Mouse (Mus musculus): ENCODE results near the gene Iba57. TPM values are rescaled to one million over a fixed set of nuclear protein-coding genes. Genes with fewer than 3 reads are reported as not detected.

Gene Iba57
- polyA plus RNA-seq, 1 experiment = 9.8 TPM

GRCm38 (mm10) chr11:59131348-59131919, 32.1 kb downstream of the Iba57 start:
- no peaks in the 10 kb centered on the region for H3K4me1 ChIP-seq (ENCODE audit: control insufficient read depth, insufficient read depth, insufficient read length, low read length)
- H3K4me3 ChIP-seq (ENCODE audit: insufficient read depth, low read depth, low read length) = no peak overlapping the region
- H3K27ac ChIP-seq (replicated peaks; ENCODE audit: low read depth, low read length) = no peak overlapping the region

- Histone ChIP-seq H3K4me1 (ENCODE audit: control insufficient read depth, insufficient read depth, insufficient read length, low read length) (no peaks in the 10 kb centered on the region), H3K4me3 (ENCODE audit: insufficient read depth, low read depth, low read length) (no peak overlapping the region), H3K27ac (replicated peaks; ENCODE audit: low read depth, low read length) (no peak overlapping the region)
Observed at GRCm38 (mm10) chr11:59130782-59131181, 32.8 kb downstream of the Iba57 start.

- no peaks in the 10 kb centered on the region for H3K4me1 ChIP-seq (ENCODE audit: control insufficient read depth, insufficient read depth, insufficient read length, low read length)
- H3K4me3 ChIP-seq (ENCODE audit: insufficient read depth, low read depth, low read length) = no peak overlapping the region
- no peak overlapping the region for H3K27ac ChIP-seq (replicated peaks; ENCODE audit: low read depth, low read length)
Observed at GRCm38 (mm10) chr11:59105945-59106344, 57.6 kb downstream of the Iba57 start.

Other genes starting within 250 kb of the Iba57 start
- not detected in 2 replicates for gene Btnl10, start 245.8 kb downstream of the Iba57 start, polyA plus RNA-seq (2012; ENCODE audit: insufficient read depth, insufficient read length, missing spikeins)
- gene Rnf187, start 224.8 kb downstream of the Iba57 start, polyA plus RNA-seq (2012; ENCODE audit: insufficient read depth, insufficient read length, missing spikeins) = 76.4 and 79.9 TPM in 2 replicates
- gene Hist3h2ba, start 214.8 kb downstream of the Iba57 start, polyA plus RNA-seq (2012; ENCODE audit: insufficient read depth, insufficient read length, missing spikeins) = not detected in 2 replicates
- 8.2 and 12.4 TPM in 2 replicates for gene Hist3h2a, start 209.1 kb downstream of the Iba57 start, polyA plus RNA-seq (2012; ENCODE audit: insufficient read depth, insufficient read length, missing spikeins)
- not detected in 2 replicates for gene Trim17, start 209.1 kb downstream of the Iba57 start, polyA plus RNA-seq (2012; ENCODE audit: insufficient read depth, insufficient read length, missing spikeins)
- gene Trim11, start 185.6 kb downstream of the Iba57 start, polyA plus RNA-seq (2012; ENCODE audit: insufficient read depth, insufficient read length, missing spikeins) = 3.8 and 4.8 TPM in 2 replicates
- 2.4 and 7.2 TPM in 2 replicates for gene Obscn, start 27.3 kb downstream of the Iba57 start, polyA plus RNA-seq (2012; ENCODE audit: insufficient read depth, insufficient read length, missing spikeins)
- gene Gjc2, start 19.5 kb upstream of the Iba57 start, polyA plus RNA-seq (2012; ENCODE audit: insufficient read depth, insufficient read length, missing spikeins) = not detected in 2 replicates
- gene Guk1, start 28.5 kb upstream of the Iba57 start, polyA plus RNA-seq (2012; ENCODE audit: insufficient read depth, insufficient read length, missing spikeins) = 89.3 and 122 TPM in 2 replicates
- 118 and 139 TPM in 2 replicates for gene Mrpl55, start 38.7 kb upstream of the Iba57 start, polyA plus RNA-seq (2012; ENCODE audit: insufficient read depth, insufficient read length, missing spikeins)
- gene 2310033P09Rik, start 44.6 kb upstream of the Iba57 start, polyA plus RNA-seq (2012; ENCODE audit: insufficient read depth, insufficient read length, missing spikeins) = 5.6 and 11.0 TPM in 2 replicates
- gene Arf1, start 64.5 kb upstream of the Iba57 start, polyA plus RNA-seq (2012; ENCODE audit: insufficient read depth, insufficient read length, missing spikeins) = 211 and 220 TPM in 2 replicates
- not detected in 2 replicates for gene Wnt3a, start 127.0 kb upstream of the Iba57 start, polyA plus RNA-seq (2012; ENCODE audit: insufficient read depth, insufficient read length, missing spikeins)
- gene Wnt9a, start 143.2 kb upstream of the Iba57 start, polyA plus RNA-seq (2012; ENCODE audit: insufficient read depth, insufficient read length, missing spikeins) = 0.33 and 0.40 TPM in 2 replicates
- gene Prss38, start 211.9 kb upstream of the Iba57 start, polyA plus RNA-seq (2012; ENCODE audit: insufficient read depth, insufficient read length, missing spikeins) = not detected in 2 replicates